Mouse (Mus musculus) CH12.LX (cell line): Measurements from ENCODE around the gene Nfe2l1. TPM values are rescaled to one million over a fixed set of nuclear protein-coding genes. Genes with fewer than 3 reads are reported as not detected.

Source experiments
- DNase-seq: peaks from one replicate; pipeline ENCODE4 v3.0.0-alpha.2; 2013; ENCODE audit errors: extremely low read depth
- H3K27ac ChIP-seq: 2 replicates; pipeline ENCODE4 v1.5.1; 2012; ENCODE audit warnings: low read depth, mild to moderate bottlenecking, control low read depth, moderate library complexity; ENCODE audit not compliant: insufficient read depth
- H3K27me3 ChIP-seq: replicated peaks from 2 replicates; pipeline ENCODE3; 2012; ENCODE audit warnings: inconsistent platforms
- H3K36me3 ChIP-seq, 2 experiments: replicated peaks in 1 of 2; 2 replicates each; pipeline versions ENCODE3 to v1.6.1; 2012; ENCODE audit warnings: inconsistent platforms in 1 of 2, low read length in 1 of 2, mild to moderate bottlenecking in 1 of 2, mixed read lengths in 1 of 2, moderate library complexity in 1 of 2; ENCODE audit not compliant: control insufficient read depth in 1 of 2, insufficient read depth in 1 of 2
- H3K4me1 ChIP-seq, 2 experiments: 2 replicates each; pipeline ENCODE4 v1.6.1; 2012; ENCODE audit warnings: inconsistent platforms in 1 of 2, moderate library complexity in 1 of 2; ENCODE audit not compliant: insufficient read depth in 2 of 2, control insufficient read depth in 1 of 2
- H3K4me2 ChIP-seq: 2 replicates; pipeline ENCODE4 v1.6.1; 2012; ENCODE audit warnings: low read depth, mild to moderate bottlenecking, control low read depth; ENCODE audit not compliant: poor library complexity, insufficient read depth, severe bottlenecking
- H3K4me3 ChIP-seq, 3 experiments: fragments of 150-350 bp in 1 of 3; sonication (generic) in 1 of 3; replicated peaks in 1 of 3; 2 replicates each; pipeline versions ENCODE3 to v1.5.1; 2011 to 2012; ENCODE audit warnings: low read depth in 2 of 3, low read length in 2 of 3, mild to moderate bottlenecking in 2 of 3, moderate library complexity in 2 of 3, control low read depth in 1 of 3, improper control_type of control experiment in 1 of 3, inconsistent platforms in 1 of 3, mixed read lengths in 1 of 3; ENCODE audit not compliant: poor library complexity in 1 of 3
- H3K79me2 ChIP-seq: replicated peaks from 2 replicates; pipeline ENCODE4 v1.6.1; 2012; ENCODE audit warnings: mild to moderate bottlenecking, moderate library complexity; ENCODE audit not compliant: control insufficient read depth, poor library complexity, insufficient read depth, severe bottlenecking; ENCODE audit errors: extremely low read depth
- H3K9ac ChIP-seq: 2 replicates; pipeline ENCODE4 v1.6.1; 2012; ENCODE audit warnings: low read depth, mild to moderate bottlenecking, control low read depth, moderate library complexity; ENCODE audit not compliant: insufficient read depth
- H3K9me3 ChIP-seq: replicated peaks from 2 replicates; pipeline ENCODE3; 2012; ENCODE audit warnings: low read length, inconsistent platforms, mixed read lengths
- CHD1 ChIP-seq: IDR thresholded peaks from 2 replicates; pipeline ENCODE4 v1.6.1; 2012; ENCODE audit warnings: low read depth, low read length, improper control_type of control experiment, inconsistent platforms
- CHD2 ChIP-seq: IDR thresholded peaks from 2 replicates; pipeline ENCODE4 v1.6.1; 2011; ENCODE audit warnings: low read length, improper control_type of control experiment
- CTCF ChIP-seq, 2 experiments: IDR thresholded peaks in 1 of 2; conservative IDR thresholded peaks in 1 of 2; 2 replicates each; pipeline ENCODE4 v1.5.1; 2011 to 2012; ENCODE audit warnings: low read depth in 2 of 2, low read length in 2 of 2, improper control_type of control experiment in 1 of 2, inconsistent platforms in 1 of 2, mild to moderate bottlenecking in 1 of 2, moderate library complexity in 1 of 2
- E2F4 ChIP-seq: IDR thresholded peaks from 2 replicates; pipeline ENCODE4 v1.6.1; 2011; ENCODE audit warnings: low read depth, low read length, improper control_type of control experiment; ENCODE audit not compliant: insufficient replicate concordance
- ELF1 ChIP-seq: IDR thresholded peaks from 2 replicates; pipeline ENCODE4 v1.6.1; 2014; ENCODE audit warnings: low read depth, mild to moderate bottlenecking, inconsistent platforms, low read length, improper control_type of control experiment
- HCFC1 ChIP-seq: IDR thresholded peaks from 2 replicates; pipeline ENCODE4 v1.6.1; 2012; ENCODE audit warnings: low read depth, mild to moderate bottlenecking, inconsistent platforms, low read length, improper control_type of control experiment
- JUND ChIP-seq: conservative IDR thresholded peaks from 2 replicates; pipeline ENCODE4 v1.6.1; 2011; ENCODE audit warnings: low read depth, low read length, improper control_type of control experiment
- MEF2A ChIP-seq: IDR thresholded peaks from 2 replicates; pipeline ENCODE4 v1.6.1; 2014; ENCODE audit warnings: low read depth, mild to moderate bottlenecking, inconsistent platforms, low read length, improper control_type of control experiment, borderline replicate concordance
- MYC ChIP-seq: IDR thresholded peaks from 2 replicates; pipeline ENCODE4 v1.6.1; 2011; ENCODE audit warnings: low read depth, mild to moderate bottlenecking, improper control_type of control experiment, low read length
- NELFE ChIP-seq: IDR thresholded peaks from 2 replicates; pipeline ENCODE4 v1.6.1; 2011; ENCODE audit warnings: low read depth, low read length, improper control_type of control experiment
- NRF1 ChIP-seq: IDR thresholded peaks from 2 replicates; pipeline ENCODE4 v1.6.1; 2014; ENCODE audit warnings: low read depth, mild to moderate bottlenecking, inconsistent platforms, low read length, improper control_type of control experiment, moderate library complexity
- POLR2A ChIP-seq: IDR thresholded peaks from 2 replicates; pipeline ENCODE4 v1.6.1; 2011; ENCODE audit warnings: low read depth, mild to moderate bottlenecking, improper control_type of control experiment, low read length
- RCOR1 ChIP-seq: conservative IDR thresholded peaks from 2 replicates; pipeline ENCODE4 v1.6.1; 2012; ENCODE audit warnings: low read depth, mild to moderate bottlenecking, inconsistent platforms, low read length, improper control_type of control experiment
- SIN3A ChIP-seq: IDR thresholded peaks from 2 replicates; pipeline ENCODE4 v1.6.1; 2012; ENCODE audit warnings: low read length, improper control_type of control experiment, inconsistent platforms
- TBP ChIP-seq: conservative IDR thresholded peaks from 2 replicates; pipeline ENCODE4 v1.6.1; 2011; ENCODE audit warnings: low read depth, low read length, improper control_type of control experiment
- UBTF ChIP-seq: IDR thresholded peaks from 2 replicates; pipeline ENCODE4 v1.6.1; 2012; ENCODE audit warnings: low read depth, mild to moderate bottlenecking, inconsistent platforms, low read length, improper control_type of control experiment, moderate library complexity
- ZKSCAN1 ChIP-seq: IDR thresholded peaks from 2 replicates; pipeline ENCODE4 v1.6.1; 2012; ENCODE audit warnings: low read depth, inconsistent platforms, low read length, improper control_type of control experiment, borderline replicate concordance
- ZMIZ1 ChIP-seq: IDR thresholded peaks from 2 replicates; pipeline ENCODE4 v1.6.1; 2012; ENCODE audit warnings: low read depth, mild to moderate bottlenecking, inconsistent platforms, low read length, improper control_type of control experiment
- ZNF384 ChIP-seq: IDR thresholded peaks from 2 replicates; pipeline ENCODE4 v1.6.1; 2012; ENCODE audit warnings: low read depth, low read length, improper control_type of control experiment, inconsistent platforms
- dilution Hi-C: fragments of 300-500 bp; cut with MboI; formaldehyde crosslinking; loops from 2 replicates; pipeline ENCODE4 v1.14.3; 2020; ENCODE audit warnings: low sequenced_read_pairs; ENCODE audit not compliant: extremely low pct_unique_long_range_greater_than_20kb, extremely low pct_ligation_motif_present
- in situ Hi-C: fragments of 300-500 bp; cut with MboI; formaldehyde crosslinking; loops from 3 replicates; pipeline ENCODE4 v1.14.3; 2019; ENCODE audit warnings: low sequenced_read_pairs, low pct_ligation_motif_present, low pct_unique_long_range_greater_than_20kb, mixed read lengths
- polyA plus RNA-seq: library from polyadenylated mRNA; unstranded; fragments of >175 nt; gene quantifications from 2 replicates; pipeline ENCODE4 v1.2.1, GENCODE M21; 2012; ENCODE audit warnings: low read depth; ENCODE audit not compliant: insufficient read length
- total RNA-seq, 2 experiments: library from RNA; depleted of rRNA; stranded (reverse); fragments of 300-350 nt in 1 of 2; fragments of >200 nt in 1 of 2; gene quantifications; 2 replicates each; pipeline ENCODE4 v1.2.3; 2012 to 2014

Gene Nfe2l1
- total and polyA plus RNA-seq, 3 experiments, result 77.7 to 169 (median 145) TPM

DNA sequence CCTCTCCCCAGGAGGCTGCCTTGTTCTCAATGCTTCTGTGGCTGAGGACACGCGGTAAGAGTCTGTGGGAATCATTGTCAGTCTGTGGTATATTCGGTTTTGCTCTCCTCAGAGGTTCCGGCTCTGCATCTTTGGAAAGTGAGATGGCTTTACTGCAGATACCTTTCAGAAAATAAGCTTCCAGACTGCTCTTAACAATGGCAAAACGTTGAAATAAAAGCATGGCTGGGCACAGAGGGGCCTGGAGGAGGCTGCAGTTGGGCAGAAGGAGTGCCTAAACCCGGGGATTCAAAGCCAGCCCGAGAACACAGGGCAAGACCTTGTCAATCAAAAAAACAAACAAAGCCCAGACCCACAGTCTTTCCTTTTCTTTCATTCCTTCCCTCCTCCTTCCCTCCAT is 49.6 kb upstream of the Nfe2l1 start:
- Histone ChIP-seq H3K4me1 (peaks cover 8 to 32% of the 10 kb centered on the region in 2 experiments; a peak in 3 of 4 replicates), H3K4me3 (no peak overlapping the region), H3K9ac (no peak overlapping the region), H3K4me2 (no peak overlapping the region), H3K9me3 (no peaks in the 10 kb centered on the region), H3K36me3 (no peaks in the 10 kb centered on the region), H3K27ac (no peak overlapping the region), H3K27me3 (peaks cover 90% of the 10 kb centered on the region), H3K79me2 (no peaks in the 10 kb centered on the region)
- dilution Hi-C loops, result no loop called here
- no peak for DNase-seq
- TF ChIP-seq JUND, result no peak
- in situ Hi-C loops, result no loop called here

DNA sequence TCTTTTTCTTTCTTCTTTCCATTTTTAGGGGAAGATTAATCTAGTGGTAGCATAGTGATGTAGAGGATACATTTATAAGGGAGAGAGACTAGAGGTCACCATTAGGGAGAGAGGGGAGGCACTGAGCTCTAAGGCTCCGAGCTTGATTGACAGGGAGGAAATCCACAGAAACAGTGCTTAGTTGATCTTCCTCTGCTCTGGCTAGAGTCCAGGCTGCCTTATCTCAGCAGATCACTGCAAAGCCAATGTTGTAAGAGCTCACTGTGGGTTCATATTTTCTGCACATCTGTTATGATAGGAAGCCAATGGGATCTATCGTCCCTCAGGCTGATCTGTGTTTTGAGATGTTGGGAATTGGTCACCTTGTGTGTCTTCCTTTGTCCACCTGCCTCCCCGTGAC is 48.9 kb upstream of the Nfe2l1 start:
- no peaks in the 10 kb centered on the region for H3K36me3 ChIP-seq
- no peak for TF ChIP-seq RCOR1
- TF ChIP-seq CTCF (conservative IDR thresholded peaks at IDR 0.05 in 1 of 2, IDR thresholded peaks at IDR 0.05 in 1 of 2; ENCODE audit: low read depth in 2 of 2, low read length in 2 of 2), result no peak
- TF ChIP-seq ZNF384, result no peak
- no peak for TF ChIP-seq CHD2
- TF ChIP-seq ELF1, result no peak
- no peak for TF ChIP-seq NELFE
- TF ChIP-seq CHD1, result no peak
- TF ChIP-seq UBTF, result no peak
- no peak for TF ChIP-seq MYC
- TF ChIP-seq TBP, result no peak
- no peak for TF ChIP-seq E2F4
- no peak for TF ChIP-seq ZMIZ1
- TF ChIP-seq POLR2A, result no peak
- no peak for TF ChIP-seq HCFC1
- TF ChIP-seq MEF2A, result no peak
- no peak for TF ChIP-seq NRF1
- no peak for TF ChIP-seq SIN3A
- no peak for TF ChIP-seq ZKSCAN1
- H3K9me3 ChIP-seq, result no peaks in the 10 kb centered on the region
- peaks cover 8 to 32% of the 10 kb centered on the region in 2 experiments; a peak in 3 of 4 replicates for H3K4me1 ChIP-seq
- no peaks in the 10 kb centered on the region for H3K79me2 ChIP-seq
- no peak overlapping the region for H3K4me2 ChIP-seq
- no peak for DNase-seq
- dilution Hi-C loops (no loop called here), in situ Hi-C loops (no loop called here)
- H3K9ac ChIP-seq, result no peak overlapping the region
- H3K27me3 ChIP-seq, result peaks cover 91% of the 10 kb centered on the region
- no peak overlapping the region for H3K4me3 ChIP-seq
- H3K27ac ChIP-seq, result no peak overlapping the region
